Mouse (Mus musculus): ENCODE results near the gene Rev3l.
"Not testable (repeated sequence)": the region's sequence is repeated elsewhere in the genome, so short reads cannot be mapped to it uniquely, and the experiment has no call there.

The Rev3l gene

GRCm38 (mm10) chr10:39785241-39785640 is 53.3 kb downstream of the Rev3l start:
- no peak for DNase-seq (ENCODE audit: low spot score in 2 of 2)

- DNase-seq (ENCODE audit: low spot score in 2 of 2), result no peak
These were observed 61.4 kb downstream of the Rev3l start for GRCm38 (mm10) chr10:39793295-39793694.

GRCm38 (mm10) chr10:39811507-39811906 is 79.6 kb downstream of the Rev3l start:
- peak in 1 of 2 experiments; percentile 25 for DNase-seq (ENCODE audit: low spot score in 2 of 2)

- DNase-seq (ENCODE audit: low spot score in 2 of 2), result no peak
These were observed 110.7 kb downstream of the Rev3l start for GRCm38 (mm10) chr10:39842621-39843020.

GRCm38 (mm10) chr10:39865509-39865908 is 133.6 kb downstream of the Rev3l start:
- DNase-seq (ENCODE audit: low spot score in 2 of 2), result no peak

GRCm38 (mm10) chr10:39888621-39889020 is 156.7 kb downstream of the Rev3l start:
- no peak for DNase-seq (ENCODE audit: low spot score in 2 of 2)

GRCm38 (mm10) chr10:39893702-39894697 is 162.1 kb downstream of the Rev3l start:
- no peak for DNase-seq (ENCODE audit: low spot score in 2 of 2)

- no peak for DNase-seq (ENCODE audit: low spot score in 2 of 2)
These were observed 164.6 kb downstream of the Rev3l start for GRCm38 (mm10) chr10:39896503-39896902.

- DNase-seq (ENCODE audit: low spot score in 2 of 2), result peak; percentile 92 to 93
These were observed 167.0 kb downstream of the Rev3l start, which contains the start of gene Mfsd4b4 for GRCm38 (mm10) chr10:39898874-39899371. Gene Mfsd4b4, minus strand, starts transcription at chr10:39899238.

- DNase-seq (ENCODE audit: low spot score in 2 of 2), result no peak
These were observed 172.3 kb downstream of the Rev3l start for GRCm38 (mm10) chr10:39904191-39904590.

- DNase-seq (ENCODE audit: low spot score in 2 of 2), result no peak
These were observed 175.1 kb downstream of the Rev3l start for GRCm38 (mm10) chr10:39906799-39907658.

- no peak for DNase-seq (ENCODE audit: low spot score in 2 of 2)
These were observed 177.0 kb downstream of the Rev3l start for GRCm38 (mm10) chr10:39908768-39909441.

- DNase-seq (ENCODE audit: low spot score in 2 of 2), result no peak
These were observed 180.7 kb downstream of the Rev3l start for GRCm38 (mm10) chr10:39912616-39913015.

GRCm38 (mm10) chr10:39924556-39924955 is 192.6 kb downstream of the Rev3l start:
- DNase-seq (ENCODE audit: low spot score in 2 of 2), result not testable (repeated sequence)
